Mouse (Mus musculus): ENCODE measurements at regions not wholly inside any gene's neighbourhood (a gene's known extent, or its start where the extent isn't known, plus 50 kb on each side); places are given as distances from the start of the nearest gene placed in this dataset.
"Not testable (repeated sequence)": the region's sequence is repeated elsewhere in the genome, so short reads cannot be mapped to it uniquely, and the experiment has no call there.

GRCm38 (mm10) chr6:107012938-107013511 lies 213.1 kb upstream of the Crbn start:
- no peak for DNase-seq

GRCm38 (mm10) chr6:107019126-107019525 lies 219.2 kb upstream of the Crbn start:
- DNase-seq = no peak

- no peak for DNase-seq
Observed at GRCm38 (mm10) chr6:107045177-107045576, 245.3 kb upstream of the Crbn start.

- DNase-seq = no peak
Observed at GRCm38 (mm10) chr6:107051604-107052003, 251.7 kb upstream of the Crbn start.

- DNase-seq = no peak
Observed at GRCm38 (mm10) chr6:107052180-107052579, 252.3 kb upstream of the Crbn start.

GRCm38 (mm10) chr6:107059001-107059765 lies 259.3 kb upstream of the Crbn start:
- no peak for DNase-seq

GRCm38 (mm10) chr6:107062886-107063565 lies 263.1 kb upstream of the Crbn start:
- no peak for DNase-seq

- DNase-seq = no peak
Observed at GRCm38 (mm10) chr6:107070441-107070840, 270.6 kb upstream of the Crbn start.

- DNase-seq = no peak
Observed at GRCm38 (mm10) chr6:107092600-107092999, 292.7 kb upstream of the Crbn start.

GRCm38 (mm10) chr6:107128716-107129115 lies 328.8 kb upstream of the Crbn start:
- DNase-seq = no peak

- no peak for DNase-seq
Observed at GRCm38 (mm10) chr6:107167736-107168491, 361.7 kb upstream of the Lrrn1 start.

- no peak for DNase-seq
Observed at GRCm38 (mm10) chr6:107218309-107218708, 311.3 kb upstream of the Lrrn1 start.

- no peak for DNase-seq
Observed at GRCm38 (mm10) chr6:107218721-107219120, 310.8 kb upstream of the Lrrn1 start.

GRCm38 (mm10) chr6:107222602-107223001 lies 307.0 kb upstream of the Lrrn1 start:
- DNase-seq = no peak

GRCm38 (mm10) chr6:107229843-107230242 lies 299.7 kb upstream of the Lrrn1 start:
- not testable (repeated sequence) for DNase-seq

GRCm38 (mm10) chr6:107237692-107238091 lies 291.9 kb upstream of the Lrrn1 start:
- no peak for DNase-seq

- no peak for DNase-seq
Observed at GRCm38 (mm10) chr6:107243981-107244380, 285.6 kb upstream of the Lrrn1 start.

GRCm38 (mm10) chr6:107280348-107280747 lies 249.2 kb upstream of the Lrrn1 start:
- DNase-seq = no peak

- DNase-seq = no peak
Observed at GRCm38 (mm10) chr6:107290850-107291249, 238.7 kb upstream of the Lrrn1 start.

- DNase-seq = no peak
Observed at GRCm38 (mm10) chr6:107303676-107304369, 225.7 kb upstream of the Lrrn1 start.

- no peak for DNase-seq
Observed at GRCm38 (mm10) chr6:107319565-107319964, 210.0 kb upstream of the Lrrn1 start.

GRCm38 (mm10) chr6:107350503-107350902 lies 179.1 kb upstream of the Lrrn1 start:
- DNase-seq = no peak

GRCm38 (mm10) chr6:107375274-107375673 lies 154.3 kb upstream of the Lrrn1 start:
- DNase-seq = no peak
